ENCODE assay signal across 13 mouse cellular contexts in genomic region chr1:155274976-155275375, GRCm38 (mm10). TPM values are rescaled to one million over a fixed set of nuclear protein-coding genes. Genes with fewer than 3 reads are reported as not detected.
DNase-seq lines count a peak whose midpoint lies in the region; ATAC-seq and TF ChIP-seq lines count a peak whose summit lies in the region.
"Had no signal": no experiment of that assay in that cellular context is flagged by ENCODE, and none has a peak within 500 bp of the region (broad histone marks: within the 10 kb centered on the region; RNA-seq: fewer than 3 reads in every experiment).

No protein-coding gene starts in this region.

- peaks cover 2% of the 10 kb centered on the region; the same call in 1 of the 2 replicates for H3K36me3 ChIP-seq in forebrain, embryonic 16.5 days (ENCODE audit: control insufficient read depth, insufficient read depth)
- H3K36me3 ChIP-seq in forebrain, embryonic 12.5 days (replicated peaks), result no peaks in the 10 kb centered on the region; the same call in 1 of the 2 replicates
- H3K36me3 ChIP-seq: limb, embryonic 13.5 days had no signal

- WGBS in lung, adult 2 months, result 58% methylated on average over 3 of the region's 3 CpGs
- WGBS in forebrain, embryonic 16.5 days, result 83% methylated on average over 3 of the region's 3 CpGs
- WGBS in forebrain, embryonic 12.5 days, result 95% methylated on average over 3 of the region's 3 CpGs

- no peaks in the 10 kb centered on the region for H3K4me1 ChIP-seq in lung, adult 2 months (ENCODE audit: control insufficient read depth, insufficient read depth, low read length)
- H3K4me1 ChIP-seq in forebrain, embryonic 16.5 days (replicated peaks; ENCODE audit: control insufficient read depth, insufficient read depth, low read length), result no peaks in the 10 kb centered on the region
- no peaks in the 10 kb centered on the region for H3K4me1 ChIP-seq in forebrain, embryonic 12.5 days

- H3K4me3 ChIP-seq in lung, adult 2 months (replicated peaks; ENCODE audit: extremely low read depth, low read depth, low read length), result no peak overlapping the region
- H3K4me3 ChIP-seq in forebrain, embryonic 16.5 days (replicated peaks; ENCODE audit: low read length), result no peak overlapping the region
- H3K4me3 ChIP-seq in forebrain, embryonic 12.5 days (replicated peaks), result no peak overlapping the region
- H3K4me3 ChIP-seq: limb, embryonic 13.5 days had no signal

- no peak for ATAC-seq in forebrain, embryonic 16.5 days
- ATAC-seq in forebrain, embryonic 12.5 days (ENCODE audit: low FRiP score), result no peak
- ATAC-seq: hindbrain, embryonic 16.5 days had no signal

- no peak overlapping the region for H3K27ac ChIP-seq in forebrain, embryonic 16.5 days (ENCODE audit: low read length)
- no peak overlapping the region for H3K27ac ChIP-seq in forebrain, embryonic 12.5 days
- H3K27ac ChIP-seq: limb, embryonic 13.5 days; macrophage had no signal

- DNase-seq in cerebellum, adult 11 months, result peak; percentile 16
- DNase-seq in cerebellum, postnatal 4 days (ENCODE audit: low spot score in 2 of 2), result no peak
- peak; percentile 18 for DNase-seq in lung, postnatal 25 days (ENCODE audit: low spot score)
- DNase-seq in lung, adult 2 months, result no peak
- DNase-seq in heart, adult 8-10 months (ENCODE audit: low spot score), result peak; percentile 53
- DNase-seq in kidney, postnatal 14 days, result peak; percentile 85
- DNase-seq: layer of hippocampus, adult 9-11 months; thymus, adult 2 months had no signal

- no peak for TF ChIP-seq CTCF in lung, adult 2 months (IDR thresholded peaks at IDR 0.05; ENCODE audit: insufficient read depth, low read length)

- H3K4me2 ChIP-seq in forebrain, embryonic 16.5 days (ENCODE audit: low read length), result no peak overlapping the region
- H3K4me2 ChIP-seq in forebrain, embryonic 12.5 days, result no peak overlapping the region
- H3K4me2 ChIP-seq: limb, embryonic 13.5 days had no signal

- H3K9me3 ChIP-seq in forebrain, embryonic 16.5 days (ENCODE audit: control insufficient read depth, low read length), result no peaks in the 10 kb centered on the region
- no peaks in the 10 kb centered on the region for H3K9me3 ChIP-seq in forebrain, embryonic 12.5 days
- H3K9me3 ChIP-seq: limb, embryonic 13.5 days had no signal

- no peaks in the 10 kb centered on the region for H3K27me3 ChIP-seq in forebrain, embryonic 16.5 days (replicated peaks; ENCODE audit: control insufficient read depth, insufficient read depth, low read length)
- no peaks in the 10 kb centered on the region for H3K27me3 ChIP-seq in forebrain, embryonic 12.5 days
- H3K27me3 ChIP-seq: limb, embryonic 13.5 days had no signal

- TF ChIP-seq POLR2A in lung, adult 2 months (IDR thresholded peaks at IDR 0.05; ENCODE audit: borderline replicate concordance, extremely low read depth, low read depth, low read length), result no peak

- no peak overlapping the region for H3K9ac ChIP-seq in forebrain, embryonic 16.5 days (replicated peaks; ENCODE audit: low read depth, low read length)
- H3K9ac ChIP-seq in forebrain, embryonic 12.5 days, result no peak overlapping the region
- H3K9ac ChIP-seq: limb, embryonic 13.5 days had no signal

RNA-seq across cellular contexts. Expression of gene BC034090, which starts 30.7 kb away (rescaled TPM):
- 9.3 and 9.9 TPM in 2 replicates for polyA plus RNA-seq in lung, adult 2 months (2012; rRNA removed)
- total RNA-seq in heart, adult 8-10 months (2022), result 10 to 100 TPM; 33.0 to 42.1 (median 39.3) TPM
- 2.8 and 3.3 TPM in 2 replicates for polyA plus RNA-seq in forebrain, embryonic 16.5 days (2015; fragmentation: Nextera tagmentation; extraction: Ambion mirVana)
- polyA plus RNA-seq in forebrain, embryonic 12.5 days (2016; fragmentation: Nextera tagmentation; extraction: Ambion mirVana), result 2.9 and 4.5 TPM in 2 replicates
- polyA plus RNA-seq: macrophage had no signal

Comparison
In these comparisons a context has a peak if more than half of its experiments do, and no peak if none do; other contexts are left out.
1. DNase-seq: peak in cerebellum, adult 11 months (single experiment), lung, postnatal 25 days (single experiment), heart, adult 8-10 months (single experiment) and kidney, postnatal 14 days (single experiment); none in cerebellum, postnatal 4 days (0 of 2) and lung, adult 2 months (single experiment).